Mouse (Mus musculus) neural tube, embryonic 12.5 days (tissue): ENCODE measurements around the gene Mcm9. TPM values are rescaled to one million over a fixed set of nuclear protein-coding genes. Genes with fewer than 3 reads are reported as not detected.

ENCODE experiments used
- ATAC-seq: fragments of 200-750 bp; cut with Nextera tagmentation; 2 replicates; pipeline ENCODE4 v1.8.0; 2017; ENCODE audit warnings: low read depth, mild to moderate bottlenecking, moderate TSS enrichment, moderate library complexity; ENCODE audit not compliant: low FRiP score
- H3K27ac ChIP-seq: fragments of 300-500 bp; sonication (generic); 2 replicates; pipeline ENCODE4 v1.5.1; 2016
- H3K27me3 ChIP-seq: fragments of 300-500 bp; sonication (generic); replicated peaks from 2 replicates; pipeline ENCODE4 v1.6.1; 2016; ENCODE audit warnings: mild to moderate bottlenecking
- H3K36me3 ChIP-seq: fragments of 300-500 bp; sonication (generic); 2 replicates; pipeline ENCODE4 v1.6.1; 2016; ENCODE audit warnings: mild to moderate bottlenecking
- H3K4me1 ChIP-seq: fragments of 300-500 bp; sonication (generic); 2 replicates; pipeline ENCODE4 v1.6.1; 2016
- H3K4me2 ChIP-seq: fragments of 300-500 bp; sonication (generic); replicated peaks from 2 replicates; pipeline ENCODE4 v1.6.1; 2016; ENCODE audit warnings: mild to moderate bottlenecking
- H3K4me3 ChIP-seq: fragments of 300-500 bp; sonication (generic); 2 replicates; pipeline ENCODE4 v1.5.1; 2016
- H3K9ac ChIP-seq: fragments of 300-500 bp; sonication (generic); 2 replicates; pipeline ENCODE4 v1.6.1; 2016; ENCODE audit warnings: mild to moderate bottlenecking
- H3K9me3 ChIP-seq: fragments of 300-500 bp; sonication (generic); 2 replicates; pipeline ENCODE4 v1.6.1; 2016; ENCODE audit warnings: mild to moderate bottlenecking
- WGBS: fragments of 180-500 bp; shearing (Covaris S2); methylation state at CpG from one replicate; pipeline ENCODE4 v1.1.7; 2016; 5-methylcytosine and 5-hydroxymethylcytosine counted together
- polyA plus RNA-seq: library from polyadenylated mRNA; unstranded; fragments of >200 nt; fragmentation: Nextera tagmentation; extraction: Ambion mirVana; gene quantifications from 2 replicates; pipeline ENCODE4 v1.2.1, GENCODE M21; 2016

Gene Mcm9
- polyA plus RNA-seq, 1 experiment from 2014 or later: 11.9 TPM

- no peak overlapping the region for H3K9ac ChIP-seq
Measured at GRCm38 (mm10) chr10:53608274-53608673, 22.0 kb downstream of the Mcm9 start.

GRCm38 (mm10) chr10:53605328-53605727 is 24.9 kb downstream of the Mcm9 start:
- H3K9me3 ChIP-seq: no peaks in the 10 kb centered on the region
- WGBS: 83% methylated on average over 2 of the region's 2 CpGs
- no peak for ATAC-seq
- no peak overlapping the region for H3K9ac ChIP-seq
- no peaks in the 10 kb centered on the region for H3K27me3 ChIP-seq
- no peaks in the 10 kb centered on the region for H3K4me1 ChIP-seq
- H3K4me3 ChIP-seq: no peak overlapping the region
- H3K27ac ChIP-seq: no peak overlapping the region
- no peak overlapping the region for H3K4me2 ChIP-seq
- peaks cover 52% of the 10 kb centered on the region for H3K36me3 ChIP-seq

More at GRCm38 (mm10) chr10:53608274-53608673, 22.0 kb downstream of the Mcm9 start:
- no peak overlapping the region for H3K4me3 ChIP-seq
- no peaks in the 10 kb centered on the region for H3K9me3 ChIP-seq
- H3K36me3 ChIP-seq: peaks cover 58% of the 10 kb centered on the region
- no peaks in the 10 kb centered on the region for H3K27me3 ChIP-seq
- 83% methylated on average over 2 of the region's 2 CpGs for WGBS
- no peak overlapping the region for H3K27ac ChIP-seq
- ATAC-seq: no peak
- H3K4me1 ChIP-seq: no peaks in the 10 kb centered on the region
- no peak overlapping the region for H3K4me2 ChIP-seq

DNA sequence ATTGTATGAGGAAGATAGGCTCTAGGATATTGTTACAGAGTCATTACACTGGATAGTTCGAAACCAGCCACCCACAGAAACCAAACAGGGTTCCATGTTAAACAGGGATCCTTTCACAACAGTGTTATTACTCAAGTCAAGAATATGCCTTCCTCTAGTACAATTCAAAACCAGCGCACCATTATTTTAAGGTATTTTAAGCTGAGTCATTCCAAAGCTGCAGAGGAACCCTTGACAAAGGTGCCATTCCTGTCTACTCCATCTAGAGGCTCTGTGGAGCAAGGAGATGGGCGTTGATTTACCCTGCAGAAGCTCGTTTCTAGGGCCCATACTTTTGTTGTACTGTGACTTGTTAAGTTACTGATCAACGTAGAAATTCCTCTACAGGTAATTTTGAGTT is 31.4 kb downstream of the Mcm9 start:
- H3K4me2 ChIP-seq: peak overlapping the region; percentile 49
- no peaks in the 10 kb centered on the region for H3K27me3 ChIP-seq
- peaks cover 9% of the 10 kb centered on the region; the same call in 1 of the 2 replicates for H3K36me3 ChIP-seq
- WGBS: 57% methylated on average over 5 of the region's 5 CpGs
- H3K9ac ChIP-seq: no peak overlapping the region
- peaks cover 9% of the 10 kb centered on the region; the same call in 1 of the 2 replicates for H3K4me1 ChIP-seq
- ATAC-seq: no peak
- no peak overlapping the region for H3K27ac ChIP-seq
- peak overlapping the region; percentile 19 for H3K4me3 ChIP-seq
- no peaks in the 10 kb centered on the region for H3K9me3 ChIP-seq

GRCm38 (mm10) chr10:53597121-53597881 is 32.9 kb downstream of the Mcm9 start:
- Histone ChIP-seq H3K9me3 (no peaks in the 10 kb centered on the region), H3K4me1 (peaks cover 9% of the 10 kb centered on the region; the same call in 1 of the 2 replicates), H3K27ac (peak overlapping the region; percentile 89), H3K4me3 (peak overlapping the region; percentile 96), H3K4me2 (peak overlapping the region; percentile 68), H3K36me3 (no peaks in the 10 kb centered on the region; the same call in 1 of the 2 replicates), H3K27me3 (no peaks in the 10 kb centered on the region), H3K9ac (peak overlapping the region; percentile 97)
- ATAC-seq: peak; percentile 54
- WGBS: 1% methylated on average over 98 of the region's 99 CpGs

DNA sequence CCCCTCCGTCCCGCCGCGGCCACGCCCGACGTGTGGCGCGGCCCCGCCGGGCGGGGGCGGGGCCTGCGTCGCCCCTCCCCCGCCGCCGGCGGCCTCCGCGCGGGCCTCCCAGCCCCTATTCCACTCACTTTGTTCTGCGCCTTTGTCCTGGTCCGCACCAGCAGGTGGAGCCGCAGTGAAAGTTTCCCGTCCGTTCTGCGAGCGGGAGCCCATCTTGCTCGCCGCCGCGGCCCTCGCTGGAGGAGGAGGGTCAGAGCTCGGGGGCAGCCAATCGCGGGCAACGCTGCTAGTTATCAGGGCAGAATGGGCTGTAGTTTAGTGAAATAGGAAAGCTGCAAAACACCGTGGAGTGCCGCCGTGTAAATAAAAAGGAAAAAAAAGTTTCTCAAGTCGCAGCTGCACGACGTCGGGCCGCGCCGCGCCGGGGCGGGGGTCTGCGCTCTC is 33.5 kb downstream of the Mcm9 start, which contains the start of gene Asf1a:
Asf1a (plus strand) TSS at position 81 of the 444 bp plus-strand sequence.
- Histone ChIP-seq H3K4me2 (peak within 1 kb of the TSS; percentile 68), H3K36me3 (no peaks in the 10 kb centered on the region; the same call in 1 of the 2 replicates), H3K27me3 (no peaks in the 10 kb centered on the region), H3K27ac (peak within 1 kb of the TSS; percentile 89), H3K9ac (peak within 1 kb of the TSS; percentile 97), H3K4me1 (peaks cover 9% of the 10 kb centered on the region; the same call in 1 of the 2 replicates), H3K4me3 (peak within 1 kb of the TSS; percentile 96), H3K9me3 (no peaks in the 10 kb centered on the region)
- ATAC-seq: peak; percentile 97
- under 1% methylated on average over 52 of the region's 52 CpGs for WGBS

DNA sequence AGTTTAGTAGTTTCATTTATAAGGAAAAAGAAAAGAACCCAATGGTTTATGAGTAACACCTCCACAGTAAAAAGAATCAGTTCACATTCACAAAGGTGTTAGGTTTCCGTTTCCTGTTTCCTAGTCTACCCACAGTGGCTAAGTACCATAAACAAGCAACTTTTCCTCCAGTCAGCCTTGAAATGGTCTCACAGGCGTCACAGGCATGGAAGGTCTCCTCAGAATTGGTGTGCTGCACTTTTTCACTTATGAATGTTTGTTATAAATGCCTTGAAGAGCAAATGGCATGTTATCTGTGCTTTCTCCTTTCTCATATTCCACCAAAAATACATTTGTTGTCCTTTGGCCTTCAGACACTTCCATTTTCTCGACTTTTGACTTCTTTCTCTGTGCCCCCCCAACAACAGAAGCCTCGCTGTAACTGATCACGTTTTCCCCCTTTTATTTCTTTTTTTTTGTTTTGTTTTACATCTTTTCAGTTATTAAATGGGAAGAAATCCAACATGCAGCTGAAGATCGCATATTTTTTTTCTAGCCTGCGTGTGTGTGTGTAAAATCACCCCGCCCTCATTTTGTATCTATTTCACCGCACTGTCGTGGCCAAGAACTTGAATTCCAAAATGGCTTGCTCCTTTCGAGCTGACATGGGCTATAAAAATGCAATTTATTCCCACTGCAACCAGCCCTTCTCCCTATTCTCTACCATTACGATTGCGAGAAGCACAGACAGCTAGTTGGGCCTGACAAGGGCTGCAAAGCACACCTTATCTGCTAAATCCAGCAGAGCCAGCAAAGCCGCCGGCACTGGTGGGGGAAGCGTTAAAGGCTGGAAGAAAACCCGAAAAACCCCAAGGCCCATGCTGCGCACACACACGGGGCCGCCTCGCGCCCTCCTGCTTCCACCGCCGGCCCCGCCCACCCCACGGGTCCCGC is 34.2 kb downstream of the Mcm9 start:
- 9% methylated on average over 27 of the region's 27 CpGs for WGBS
- peak; percentile 93 for ATAC-seq
- peaks cover 9% of the 10 kb centered on the region; the same call in 1 of the 2 replicates for H3K4me1 ChIP-seq
- H3K9me3 ChIP-seq: no peaks in the 10 kb centered on the region
- peak overlapping the region; percentile 65 for H3K4me2 ChIP-seq
- H3K27me3 ChIP-seq: no peaks in the 10 kb centered on the region
- H3K4me3 ChIP-seq: peak overlapping the region; percentile 96
- H3K36me3 ChIP-seq: no peaks in the 10 kb centered on the region
- peak overlapping the region; percentile 67 for H3K9ac ChIP-seq
- H3K27ac ChIP-seq: peak overlapping the region; percentile 89

DNA sequence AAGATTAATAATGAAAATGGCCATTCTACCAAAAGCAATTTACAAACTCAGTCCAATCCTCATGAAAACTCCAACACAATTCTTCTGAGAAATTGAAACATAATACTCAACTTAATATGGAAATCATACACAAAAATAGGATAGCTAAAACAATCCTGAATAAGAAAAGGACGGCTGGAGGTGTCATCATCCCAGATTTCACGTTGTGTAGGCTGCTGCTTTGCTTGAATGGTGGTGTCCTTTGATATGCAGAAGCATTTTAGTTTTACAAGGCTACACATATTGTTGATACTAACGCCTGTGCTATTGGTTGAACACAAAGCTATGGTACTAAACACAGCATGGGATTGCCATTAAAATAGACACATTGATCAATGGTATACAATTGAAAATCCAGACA is 44.5 kb downstream of the Mcm9 start:
- ATAC-seq: no peak
- H3K4me3 ChIP-seq: no peak overlapping the region
- H3K4me1 ChIP-seq: no peaks in the 10 kb centered on the region
- no peak overlapping the region for H3K4me2 ChIP-seq
- no peaks in the 10 kb centered on the region for H3K27me3 ChIP-seq
- H3K9ac ChIP-seq: no peak overlapping the region
- no peaks in the 10 kb centered on the region for H3K9me3 ChIP-seq
- no peaks in the 10 kb centered on the region for H3K36me3 ChIP-seq
- WGBS: 27% methylated on average over 3 of the region's 3 CpGs
- H3K27ac ChIP-seq: no peak overlapping the region

DNA sequence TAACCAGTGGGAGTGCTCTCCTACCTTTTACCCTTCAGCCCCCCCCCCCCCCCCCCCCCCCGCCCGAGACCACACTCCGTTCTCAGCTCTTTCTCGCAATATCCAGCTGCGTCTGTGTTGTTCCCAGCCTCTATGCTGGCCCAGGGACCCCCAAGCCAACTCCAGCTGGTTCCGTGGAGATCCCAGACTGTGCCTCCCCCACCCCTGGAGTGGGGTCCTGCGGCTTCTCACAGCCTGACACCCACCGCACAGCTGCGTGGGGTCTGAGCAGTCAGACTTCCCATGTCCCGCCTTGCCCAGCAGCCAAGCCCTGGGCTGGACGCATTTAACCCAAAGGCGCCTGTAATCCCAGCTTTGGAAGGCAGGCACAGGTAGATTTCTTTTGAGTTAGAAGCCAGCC is 49.2 kb downstream of the Mcm9 start:
- Histone ChIP-seq H3K4me1 (no peaks in the 10 kb centered on the region), H3K4me3 (peak overlapping the region; percentile 24), H3K36me3 (no peaks in the 10 kb centered on the region), H3K9ac (no peak overlapping the region), H3K4me2 (peak overlapping the region; percentile 59), H3K27ac (no peak overlapping the region), H3K27me3 (no peaks in the 10 kb centered on the region), H3K9me3 (no peaks in the 10 kb centered on the region)
- 39% methylated on average over 10 of the region's 12 CpGs for WGBS
- peak; percentile 51 for ATAC-seq

DNA sequence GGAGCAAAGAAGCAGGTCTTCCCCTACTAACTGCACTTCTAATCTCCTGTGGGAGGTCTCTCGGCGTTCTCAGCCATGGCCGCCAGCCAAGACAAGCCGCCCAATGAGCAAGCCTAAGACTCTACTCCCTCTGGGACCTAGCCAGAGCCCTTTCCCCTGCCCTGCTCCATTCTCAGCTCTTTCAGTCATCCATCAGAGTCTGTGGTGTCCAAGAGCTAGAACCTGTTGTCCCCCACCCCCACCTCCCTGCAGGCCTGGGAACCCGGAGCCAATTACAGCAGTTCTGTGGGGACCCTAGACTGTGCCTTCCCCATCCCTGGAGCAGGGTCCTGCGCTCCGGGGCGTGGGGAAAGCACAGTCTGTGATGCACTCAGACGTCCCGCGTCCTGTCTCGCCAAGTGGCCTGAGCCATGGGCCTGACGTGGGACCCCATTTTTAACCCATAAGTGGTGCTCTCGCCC is 49.6 kb downstream of the Mcm9 start:
- Histone ChIP-seq H3K27ac (no peak overlapping the region), H3K4me2 (peak overlapping the region; percentile 59), H3K4me1 (no peaks in the 10 kb centered on the region), H3K9ac (no peak overlapping the region), H3K4me3 (peak overlapping the region; percentile 24), H3K9me3 (no peaks in the 10 kb centered on the region), H3K27me3 (no peaks in the 10 kb centered on the region), H3K36me3 (no peaks in the 10 kb centered on the region)
- ATAC-seq: peak; percentile 87
- 23% methylated on average over 14 of the region's 14 CpGs for WGBS

GRCm38 (mm10) chr10:53580137-53580536 is 50.1 kb downstream of the Mcm9 start:
- peak; percentile 49; the same call in 1 of the 2 replicates for ATAC-seq
- 46% methylated on average over 7 of the region's 7 CpGs for WGBS
- Histone ChIP-seq H3K27me3 (no peaks in the 10 kb centered on the region), H3K4me3 (0 out of 2 replicates have a peak overlapping the region, but pooled peaks have one; percentile 24), H3K27ac (no peak overlapping the region), H3K4me1 (no peaks in the 10 kb centered on the region), H3K36me3 (no peaks in the 10 kb centered on the region), H3K9ac (no peak overlapping the region), H3K4me2 (peak overlapping the region; percentile 59), H3K9me3 (no peaks in the 10 kb centered on the region)

- Histone ChIP-seq H3K4me2 (no peak overlapping the region), H3K4me3 (no peak overlapping the region), H3K9ac (no peak overlapping the region), H3K9me3 (no peaks in the 10 kb centered on the region), H3K4me1 (no peaks in the 10 kb centered on the region), H3K27ac (no peak overlapping the region), H3K36me3 (no peaks in the 10 kb centered on the region), H3K27me3 (no peaks in the 10 kb centered on the region)
- ATAC-seq: no peak
Measured at GRCm38 (mm10) chr10:53568531-53568930, 61.7 kb downstream of the Mcm9 start.

DNA sequence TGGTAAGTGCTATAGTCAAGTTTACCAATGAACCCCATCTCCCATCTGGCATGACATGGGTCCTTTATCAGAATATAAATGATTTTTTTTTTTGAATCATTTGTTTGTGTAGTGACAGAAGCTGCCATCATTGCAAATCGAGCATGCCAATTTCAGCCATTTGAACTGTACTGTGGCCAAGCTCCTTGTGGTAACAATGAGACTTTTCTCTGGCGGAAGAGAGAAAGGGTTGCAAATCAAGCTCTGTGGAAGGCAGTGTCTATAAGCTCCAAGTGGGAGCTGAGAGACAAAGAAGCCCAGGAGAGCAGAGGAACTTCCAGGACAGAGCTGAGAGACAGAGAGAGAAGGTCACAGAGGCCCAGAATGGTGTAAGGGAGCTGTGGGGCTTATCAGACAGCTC is 64.7 kb downstream of the Mcm9 start:
- Histone ChIP-seq H3K36me3 (no peaks in the 10 kb centered on the region), H3K27ac (no peak overlapping the region), H3K9ac (no peak overlapping the region), H3K27me3 (no peaks in the 10 kb centered on the region), H3K4me3 (no peak overlapping the region), H3K4me2 (no peak overlapping the region), H3K4me1 (no peaks in the 10 kb centered on the region), H3K9me3 (no peaks in the 10 kb centered on the region)
- WGBS: 73% methylated on average over 2 of the region's 2 CpGs
- ATAC-seq: no peak
